Mouse (Mus musculus): ENCODE data around the gene Rps11.
"Not testable (repeated sequence)": the region's sequence is repeated elsewhere in the genome, so short reads cannot be mapped to it uniquely, and the experiment has no call there.

The Rps11 gene

DNA sequence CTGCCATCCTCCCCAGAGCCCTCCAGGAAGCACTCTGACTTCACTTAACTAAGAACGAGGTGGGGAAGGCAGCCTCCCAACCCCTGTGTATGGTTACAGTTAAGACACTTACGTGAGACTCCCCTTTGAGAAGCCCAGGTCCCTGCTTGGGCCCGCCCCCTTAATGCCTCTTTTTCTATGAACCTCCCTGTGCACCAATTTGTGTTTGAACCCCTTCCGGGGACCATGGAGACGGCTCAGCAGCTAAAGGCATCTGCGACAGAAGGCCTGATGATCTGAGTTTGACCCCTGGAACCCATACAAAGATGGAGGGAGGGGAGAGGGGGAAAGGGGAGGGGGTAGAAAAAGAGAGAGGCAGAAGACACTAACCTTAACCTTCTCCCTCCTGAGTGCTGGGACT, 17.8 kb downstream of the Rps11 start:
- no peak for DNase-seq

DNA sequence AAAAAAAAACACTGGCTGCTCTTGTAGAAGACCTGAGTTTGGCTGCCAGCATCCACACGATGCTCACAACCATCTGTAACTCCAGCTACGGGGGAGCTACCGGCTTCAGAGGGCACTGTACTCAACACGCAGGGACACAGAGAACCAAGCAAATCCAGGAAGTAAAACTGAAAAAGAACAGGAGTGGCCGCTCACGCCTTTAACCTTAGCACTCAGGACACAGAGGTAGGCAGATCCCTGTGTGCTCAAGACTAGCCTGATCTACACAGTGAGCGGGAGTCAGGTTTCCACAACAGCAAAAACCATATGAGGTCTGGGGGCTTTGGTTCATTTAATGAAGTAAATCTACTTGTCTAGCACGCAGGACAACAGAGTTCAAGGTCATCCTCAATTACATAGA, 18.7 kb downstream of the Rps11 start:
- no peak for DNase-seq

DNA sequence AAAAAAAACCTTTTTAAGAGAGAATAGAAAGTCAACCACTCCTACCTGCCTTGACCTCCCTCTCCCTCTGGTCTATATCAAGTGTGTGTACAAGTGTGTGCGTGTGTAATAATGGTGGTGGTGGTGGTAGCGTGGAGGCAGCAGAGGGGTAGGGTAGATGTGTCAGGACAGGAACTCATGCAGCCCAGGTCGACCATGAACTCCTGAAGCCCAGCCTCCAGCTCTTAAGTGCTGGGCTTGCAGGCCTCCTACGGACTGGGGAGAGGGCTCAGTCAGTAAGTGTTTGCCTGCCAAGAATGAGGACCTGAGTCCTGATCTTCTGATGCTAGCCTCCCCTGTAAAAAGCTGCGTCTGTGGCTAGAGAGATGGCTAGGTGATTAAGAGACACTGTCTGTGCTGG, 19.3 kb downstream of the Rps11 start:
- no peak for DNase-seq

DNA sequence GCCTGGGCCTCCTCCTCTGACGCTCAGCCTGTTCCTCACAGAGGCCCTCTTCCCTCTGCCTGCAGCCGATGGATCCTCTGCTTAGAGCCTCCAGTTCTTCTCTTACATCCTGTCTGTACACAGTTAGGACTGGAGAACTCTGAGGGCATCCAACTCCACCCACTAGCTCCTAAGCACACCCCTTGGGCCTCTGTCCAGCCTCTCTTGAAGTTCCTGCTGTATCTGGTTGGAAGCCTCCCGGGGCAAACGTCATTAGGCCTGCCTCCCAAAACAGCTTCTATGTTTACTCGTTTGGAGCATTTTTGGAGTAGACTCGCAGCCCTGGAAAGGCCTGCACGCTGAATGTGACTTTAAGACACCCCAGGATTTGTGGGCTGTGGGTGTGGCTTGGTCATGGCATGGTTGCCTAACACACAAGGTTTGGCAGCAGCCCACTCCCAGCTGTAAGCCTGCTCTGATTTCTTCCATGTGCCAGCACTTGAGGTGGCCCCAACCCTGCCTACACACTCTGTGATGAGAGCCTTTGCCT, 20.5 kb downstream of the Rps11 start, which contains the start of gene Fcgrt:
Gene Fcgrt (minus strand): TSS at position 200 of the 529 bp plus-strand sequence.
- no peak for DNase-seq

DNA sequence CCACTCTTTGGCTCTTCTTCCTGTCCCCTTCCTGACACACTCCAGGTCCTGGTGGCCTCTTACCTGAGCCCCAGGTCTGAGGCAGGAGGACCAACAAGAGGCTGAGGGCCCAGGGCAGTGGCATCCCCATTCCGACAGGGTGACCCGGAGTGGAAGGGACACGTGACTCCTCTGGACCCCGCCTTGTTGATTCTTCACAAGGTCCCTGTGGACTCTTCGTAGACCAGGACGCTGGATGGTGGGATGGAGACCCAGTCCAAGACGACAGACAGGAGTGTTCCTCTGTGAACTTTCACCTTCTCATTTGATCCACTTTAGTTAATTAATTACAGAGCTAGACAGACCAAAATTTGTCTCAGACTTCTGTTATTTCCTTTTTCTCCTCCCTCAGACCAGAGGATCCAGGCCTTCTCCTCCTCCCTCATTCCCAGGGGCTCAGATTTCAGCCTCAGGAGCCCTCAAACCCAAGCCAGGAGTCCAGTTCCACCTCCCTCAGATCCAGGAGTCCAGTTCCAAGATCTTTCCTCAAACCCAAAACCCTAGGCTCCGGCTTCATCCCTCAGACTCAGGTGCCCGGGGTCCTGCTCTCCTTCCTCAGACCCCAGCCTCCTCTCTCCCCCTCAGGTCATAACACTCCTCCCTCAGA, 21.2 kb downstream of the Rps11 start:
- DNase-seq: no peak

DNA sequence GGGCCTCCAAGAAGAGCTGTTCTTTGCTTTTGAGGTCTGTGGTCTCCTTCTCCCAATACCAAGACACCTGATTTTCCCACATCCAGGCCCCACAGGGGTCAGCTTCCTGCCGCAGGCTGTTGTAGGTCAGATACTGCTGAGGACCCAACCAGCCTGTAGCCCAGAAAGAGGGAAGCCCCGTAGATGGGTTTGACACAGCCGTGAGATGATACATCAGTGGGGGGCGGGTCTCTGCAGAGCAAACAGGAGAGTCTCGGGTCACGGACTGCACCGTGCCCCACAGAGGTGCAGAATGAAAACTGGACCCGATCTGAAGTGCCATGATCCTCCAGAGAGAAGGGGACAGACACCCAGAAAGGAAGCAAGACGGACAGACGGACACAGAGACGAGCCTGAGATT, 21.8 kb downstream of the Rps11 start:
- no peak for DNase-seq

DNA sequence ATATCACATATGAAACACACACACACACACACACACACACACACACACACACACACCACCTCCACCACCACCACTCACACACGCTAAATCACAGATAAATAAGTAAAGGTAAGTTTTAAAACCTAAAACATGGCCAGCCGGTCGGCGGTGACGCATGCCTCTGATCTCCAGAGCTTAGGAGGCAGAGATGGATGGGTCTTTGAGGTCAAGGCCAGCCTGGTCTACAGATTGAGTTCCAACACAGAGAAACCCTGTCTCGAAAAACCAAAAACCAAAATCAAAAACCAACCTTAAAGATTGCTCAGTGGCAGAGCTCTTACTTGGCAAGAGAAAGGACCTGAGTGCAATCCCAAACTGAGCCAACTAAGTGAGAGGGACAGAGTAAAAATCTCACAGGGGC, 24.2 kb downstream of the Rps11 start:
- no peak for DNase-seq

DNA sequence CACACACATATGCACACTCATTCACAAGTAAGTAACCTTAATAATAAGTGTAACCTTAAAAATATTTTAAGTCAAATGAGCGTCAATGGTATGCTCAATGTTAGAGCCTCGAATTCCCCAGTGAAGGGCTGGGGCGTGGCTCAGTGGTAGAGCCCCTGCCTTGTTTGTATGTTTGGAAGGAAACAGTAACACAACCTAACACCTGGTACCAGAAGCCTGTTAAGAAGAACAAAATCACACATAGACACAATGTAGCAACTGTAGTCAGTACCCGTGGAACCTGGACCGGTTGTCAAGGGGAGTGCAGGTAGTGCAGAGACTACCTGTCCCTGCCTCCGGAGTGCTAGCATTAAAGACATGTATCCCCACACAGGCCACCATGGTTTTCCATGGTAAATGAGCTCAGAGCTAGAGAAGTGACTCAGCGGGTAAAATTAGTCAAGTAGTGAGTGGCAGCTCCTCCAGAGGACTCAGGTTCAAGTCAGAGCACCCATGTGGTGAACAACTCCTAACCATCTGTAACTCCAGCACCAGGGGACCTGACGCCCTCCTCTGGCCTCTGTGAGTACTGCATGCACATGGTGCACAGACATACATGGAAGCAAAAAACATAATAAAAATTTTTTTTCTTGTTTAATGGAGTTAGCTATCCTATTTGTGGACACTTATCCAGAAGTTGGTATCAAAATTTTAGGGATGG, 25.5 kb downstream of the Rps11 start:
- no peak for DNase-seq

DNA sequence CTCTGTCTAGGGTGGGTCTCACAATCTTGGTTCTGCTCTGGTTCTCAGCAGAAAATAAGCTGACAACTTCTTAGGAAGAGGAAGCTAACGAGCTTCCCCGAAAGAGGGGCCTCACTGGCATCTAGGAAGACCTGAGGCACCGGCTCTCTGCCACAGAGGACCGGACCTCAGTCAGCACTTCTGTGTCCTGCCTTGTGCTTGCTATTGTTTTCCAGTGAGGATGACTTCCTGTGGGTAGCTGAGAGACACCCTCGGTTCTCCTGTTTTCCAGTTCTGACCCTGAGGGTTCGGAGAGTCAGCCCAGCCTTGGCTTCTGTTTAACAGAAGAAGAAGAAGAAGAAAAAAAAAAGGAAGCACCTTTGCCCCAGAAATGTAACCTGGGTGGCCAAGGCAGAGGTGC, 26.8 kb downstream of the Rps11 start:
- no peak for DNase-seq

DNA sequence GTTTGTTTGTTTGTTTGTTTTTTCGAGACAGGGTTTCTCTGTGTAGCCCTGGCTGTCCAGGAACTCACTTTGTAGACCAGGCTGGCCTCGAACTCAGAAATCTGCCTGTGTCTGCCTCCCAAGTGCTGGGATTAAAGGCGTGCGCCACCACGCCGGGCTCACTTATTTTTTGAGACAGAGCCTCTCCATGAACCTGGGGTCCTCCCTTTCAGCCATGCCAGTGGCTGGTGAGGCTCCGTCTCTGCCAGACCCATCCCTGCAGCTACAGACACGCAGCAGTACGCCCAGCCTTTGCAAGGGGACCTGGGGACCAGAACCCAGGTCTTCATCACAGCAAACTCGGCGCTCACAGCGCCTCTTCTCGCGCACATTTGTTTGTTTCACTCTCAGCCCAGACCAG, 28.3 kb downstream of the Rps11 start:
- DNase-seq: not testable (repeated sequence)

DNA sequence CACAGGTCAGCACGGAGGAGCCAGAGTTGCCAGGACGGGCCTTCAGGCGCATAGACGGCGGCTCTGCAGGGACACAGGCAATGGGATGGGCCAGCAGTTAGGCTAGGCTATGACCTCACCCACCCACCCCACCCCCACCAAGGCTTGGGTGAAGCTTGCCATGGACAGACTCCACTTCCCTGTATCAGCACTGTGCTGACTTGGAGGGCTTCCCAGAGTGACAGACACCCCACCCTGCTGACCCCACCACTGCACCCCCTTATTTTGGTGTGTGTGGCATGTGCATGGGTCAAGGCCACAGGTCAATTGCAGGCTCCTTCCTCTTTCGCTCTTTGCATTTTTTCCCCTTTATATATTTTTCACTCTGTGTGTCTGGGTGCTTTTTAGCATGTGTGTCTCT, 28.9 kb downstream of the Rps11 start:
- DNase-seq: no peak

DNA sequence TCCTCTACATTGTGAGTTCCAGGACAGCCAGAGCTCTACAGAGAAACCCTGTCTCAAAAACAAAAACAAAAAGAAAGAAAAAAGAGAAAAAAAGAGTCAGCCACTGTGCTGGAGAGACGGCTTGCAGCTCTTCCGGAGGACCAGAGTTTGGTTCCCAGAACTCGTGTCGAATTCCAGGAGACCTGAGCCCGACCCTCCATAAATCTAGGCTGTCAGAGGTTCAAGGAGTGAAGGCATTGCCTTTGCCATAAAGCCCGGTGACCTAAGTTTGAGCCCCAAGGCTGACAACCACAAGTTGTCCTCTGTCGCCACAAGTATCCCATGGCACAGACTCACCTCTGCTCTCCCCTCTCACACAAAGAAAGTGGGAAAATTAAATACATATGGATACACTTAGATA, 30.1 kb downstream of the Rps11 start:
- DNase-seq: no peak

DNA sequence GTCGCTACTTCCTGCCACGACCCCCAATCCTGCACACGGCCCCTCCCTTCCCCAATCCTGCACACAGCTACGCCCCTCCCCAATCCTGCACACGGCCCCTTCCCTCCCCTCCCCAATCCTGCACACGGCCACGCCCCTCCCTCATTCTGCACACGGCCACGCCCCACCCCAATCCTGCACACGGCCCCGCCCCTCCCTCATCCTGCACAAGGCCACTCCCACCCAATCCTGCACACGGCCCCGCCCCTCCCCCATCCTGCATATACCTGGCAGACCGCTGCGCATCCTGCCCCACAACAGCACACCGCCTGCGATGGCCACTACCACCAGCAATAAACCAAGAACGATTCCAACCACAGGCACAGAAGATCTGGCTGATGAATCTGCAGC, 30.7 kb downstream of the Rps11 start:
- no peak for DNase-seq

DNA sequence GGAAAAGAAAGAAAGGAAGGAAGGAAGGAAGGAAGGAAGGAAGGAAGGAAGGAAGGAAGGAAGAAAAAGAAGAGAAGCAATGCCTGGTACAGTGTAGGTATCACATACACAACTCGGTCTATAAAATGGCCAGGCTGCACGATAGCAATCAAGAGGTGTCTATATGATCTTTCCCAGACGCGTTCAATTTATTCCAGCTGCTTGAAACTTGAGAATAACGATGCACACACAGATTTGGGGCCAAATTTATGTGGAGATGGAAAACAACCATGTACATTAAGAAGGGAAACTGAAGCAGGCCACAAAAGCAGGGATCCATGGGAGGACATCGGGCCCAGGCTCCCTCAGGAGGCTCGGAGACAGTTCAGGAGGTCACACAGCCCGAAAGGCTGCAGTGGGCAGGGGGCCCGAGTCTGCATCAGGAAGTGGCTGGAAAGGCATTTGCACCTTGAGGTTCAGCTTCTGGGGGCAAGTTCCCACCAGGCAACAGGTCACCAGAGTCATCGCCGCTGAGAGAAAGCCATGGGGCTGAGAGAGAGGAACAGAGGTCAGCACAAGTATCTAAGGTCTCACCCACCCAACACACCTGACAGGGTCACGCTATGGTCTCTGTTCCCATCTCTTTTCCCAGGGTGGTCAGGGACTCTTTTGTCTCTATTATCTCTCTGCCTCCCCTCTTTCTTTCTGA, 31.3 kb downstream of the Rps11 start:
- DNase-seq: no peak

DNA sequence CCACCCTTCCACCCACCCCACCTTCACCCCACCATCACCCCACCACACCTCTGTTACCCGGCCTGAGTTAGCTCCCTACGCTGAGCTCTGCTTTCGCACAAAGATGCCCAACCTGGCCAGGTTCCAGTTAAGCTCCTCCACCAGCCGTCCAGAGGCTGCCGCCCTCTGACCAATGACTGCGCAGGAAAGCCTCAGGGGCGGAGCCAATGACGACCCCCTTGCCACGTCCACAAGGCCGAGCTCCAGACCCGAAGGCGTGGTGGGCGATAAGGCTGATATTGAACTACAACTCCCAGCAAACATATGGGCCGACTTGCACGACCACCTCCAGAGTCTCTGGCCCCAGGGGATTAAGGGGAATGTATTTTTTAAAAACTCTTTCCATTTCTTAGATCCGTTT, 32.2 kb downstream of the Rps11 start, which contains the start of gene Rcn3:
Gene Rcn3 (minus strand): TSS at position 174 of the 400 bp plus-strand sequence.
- DNase-seq: peak; percentile 59

DNA sequence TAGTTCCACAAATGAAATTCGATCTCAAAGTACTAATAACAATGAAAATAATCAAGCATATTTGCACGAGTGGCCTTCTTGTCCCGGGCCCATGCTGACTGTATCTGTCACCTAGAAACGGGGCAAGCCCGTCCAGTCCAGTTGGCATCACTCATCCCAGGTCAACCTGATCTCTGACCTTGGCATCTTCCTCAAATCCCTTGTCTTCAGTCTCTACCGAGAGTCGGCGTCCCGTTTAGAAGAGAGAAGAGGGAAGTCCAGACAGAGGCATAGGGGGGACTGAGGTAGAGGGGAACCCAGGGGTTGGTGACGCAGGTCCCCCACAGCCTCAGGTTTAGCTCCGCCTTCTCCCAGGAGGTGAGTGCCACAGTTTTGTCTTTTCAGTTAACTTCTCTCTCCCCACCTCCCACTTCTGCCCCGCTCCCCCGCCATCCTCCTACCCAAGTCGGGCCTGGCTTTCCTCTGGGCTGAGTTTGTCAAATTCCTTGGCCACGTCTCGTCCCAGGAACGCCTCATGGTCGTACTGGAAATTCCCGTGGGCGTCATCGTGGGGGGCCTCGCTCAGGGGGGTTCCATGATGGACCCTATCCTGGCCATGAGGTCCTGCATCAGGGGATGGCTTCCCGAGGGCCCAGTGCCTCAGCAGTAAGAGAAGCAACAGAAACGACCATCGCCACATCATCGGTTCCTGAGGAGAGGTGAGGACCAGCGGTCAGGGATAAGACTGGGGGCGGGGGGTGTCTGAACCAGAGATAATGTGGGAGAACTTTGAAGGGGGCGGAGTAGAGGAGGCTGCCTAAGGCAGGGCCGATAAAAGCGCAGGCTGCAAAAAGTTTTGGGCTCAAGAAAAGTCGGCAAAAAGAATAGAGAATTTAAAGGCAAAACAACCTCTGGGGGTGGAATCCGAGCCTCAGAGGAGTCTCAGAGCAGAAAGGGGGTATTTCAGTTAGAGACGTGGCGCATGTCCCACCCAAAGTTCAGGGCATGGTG, 32.9 kb downstream of the Rps11 start:
- no peak for DNase-seq

DNA sequence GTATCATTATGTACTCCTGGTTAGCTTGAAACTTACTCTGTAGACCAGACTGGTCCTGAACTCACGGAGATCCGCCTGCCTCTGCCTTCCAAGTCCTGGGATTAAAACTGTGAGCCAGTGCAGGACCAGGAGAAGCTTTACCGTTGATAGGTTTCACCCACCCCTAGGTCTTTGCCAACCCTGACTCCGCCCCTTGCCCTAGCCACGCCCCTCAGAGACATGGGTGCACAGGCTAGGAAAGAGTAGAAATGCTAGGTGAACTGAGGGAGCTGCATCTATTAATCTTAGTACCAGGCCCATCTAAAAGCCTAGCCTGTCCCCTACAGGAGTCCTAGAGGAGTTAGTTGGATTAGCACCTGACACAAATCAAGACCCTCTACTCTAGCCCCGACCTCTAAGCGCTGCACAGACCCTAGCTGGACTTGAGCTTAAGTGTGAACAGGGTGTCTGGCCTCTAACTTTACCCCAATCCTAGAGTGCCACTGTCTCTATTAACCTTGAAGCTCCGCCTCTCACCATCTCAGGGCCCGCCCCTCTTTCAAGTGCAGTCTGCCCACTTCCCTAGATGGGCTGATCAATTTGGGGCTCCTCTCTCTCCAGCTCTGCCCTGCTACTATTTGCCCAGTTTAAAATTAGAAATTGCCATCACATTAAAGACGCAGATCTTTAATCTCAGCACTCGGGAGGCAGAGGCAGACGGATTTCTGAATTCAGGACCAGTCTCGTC, 33.8 kb downstream of the Rps11 start:
- no peak for DNase-seq

DNA sequence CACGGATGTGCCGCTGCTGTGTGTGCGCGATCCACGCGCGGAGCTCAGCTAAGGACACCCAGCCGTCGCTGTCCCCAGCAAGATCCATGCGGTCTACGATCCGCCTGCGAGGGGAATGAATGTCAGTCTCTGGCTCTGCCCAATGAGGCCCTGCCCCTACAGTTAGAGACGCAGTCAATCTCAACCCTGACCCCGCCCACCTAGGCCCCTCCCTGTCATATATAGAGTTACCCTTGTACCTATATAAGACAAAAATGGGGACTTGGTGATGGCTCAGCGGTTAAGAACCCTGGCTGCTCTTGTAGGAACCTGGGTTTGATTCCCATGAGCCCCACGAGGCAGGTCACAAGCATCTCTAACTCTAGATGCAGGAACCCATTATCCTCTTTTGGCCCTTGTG, 35.6 kb downstream of the Rps11 start:
- DNase-seq: no peak

DNA sequence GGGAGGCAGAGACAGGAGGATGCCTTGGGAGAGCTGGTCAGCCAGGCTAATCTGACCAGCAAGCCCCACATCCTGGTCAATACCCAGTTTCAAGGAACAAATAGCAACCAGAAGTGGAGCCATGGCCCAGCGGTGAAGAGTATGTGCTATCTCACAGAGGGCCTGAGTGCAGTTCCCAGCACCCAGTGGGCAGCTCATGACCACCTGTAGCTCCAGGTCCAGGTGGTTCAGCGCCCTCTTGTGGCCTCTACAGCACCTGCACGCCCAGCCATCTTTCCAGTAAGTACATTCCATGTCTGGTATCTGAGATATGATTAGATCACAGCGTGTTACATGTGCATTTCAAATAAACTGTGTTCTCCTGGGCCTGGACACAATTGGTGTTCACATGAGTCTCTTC, 38.2 kb downstream of the Rps11 start:
- no peak for DNase-seq

DNA sequence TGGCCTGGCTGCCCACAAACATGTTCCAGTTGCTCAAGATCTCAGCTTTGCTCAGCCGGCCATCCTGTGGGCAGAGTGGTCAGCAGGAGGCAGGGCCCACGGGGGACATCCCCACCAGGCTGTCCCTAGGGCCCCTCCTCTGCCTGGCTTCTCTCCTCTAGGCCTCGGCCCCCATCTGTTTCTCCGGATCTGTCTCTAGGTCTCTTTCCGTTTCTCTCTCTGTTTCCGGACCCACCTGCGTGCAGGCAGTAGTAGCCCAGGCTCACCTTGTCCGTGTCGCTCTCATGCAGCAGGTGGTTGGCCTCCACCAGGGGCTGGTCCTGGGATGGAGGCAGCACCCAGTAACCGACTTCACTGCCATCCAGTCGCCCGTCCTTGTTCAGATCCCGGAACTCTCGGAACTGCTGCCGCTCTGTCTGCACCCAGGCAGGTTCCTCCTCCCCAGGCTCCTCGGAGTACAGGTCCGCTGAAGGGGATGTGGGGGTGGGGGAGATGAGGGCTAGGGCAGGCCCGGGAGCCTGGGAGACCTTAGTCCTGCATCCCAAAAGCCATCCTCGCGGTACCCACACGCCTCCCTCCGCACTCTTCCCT, 40.8 kb downstream of the Rps11 start:
- no peak for DNase-seq

Data from right cerebral cortex, postnatal 14 days (tissue).